Mouse (Mus musculus): ENCODE data around the gene Ift57. TPM values are rescaled to one million over a fixed set of nuclear protein-coding genes. Genes with fewer than 3 reads are reported as not detected.

Ift57 gene
- 115 TPM for polyA plus RNA-seq (2014; fragmentation: Illumina TruSeq; extraction: RNeasy Lipid Tissue Mini Kit (QIAGEN cat#74804); ENCODE audit: low read depth, low replicate concordance)

DNA sequence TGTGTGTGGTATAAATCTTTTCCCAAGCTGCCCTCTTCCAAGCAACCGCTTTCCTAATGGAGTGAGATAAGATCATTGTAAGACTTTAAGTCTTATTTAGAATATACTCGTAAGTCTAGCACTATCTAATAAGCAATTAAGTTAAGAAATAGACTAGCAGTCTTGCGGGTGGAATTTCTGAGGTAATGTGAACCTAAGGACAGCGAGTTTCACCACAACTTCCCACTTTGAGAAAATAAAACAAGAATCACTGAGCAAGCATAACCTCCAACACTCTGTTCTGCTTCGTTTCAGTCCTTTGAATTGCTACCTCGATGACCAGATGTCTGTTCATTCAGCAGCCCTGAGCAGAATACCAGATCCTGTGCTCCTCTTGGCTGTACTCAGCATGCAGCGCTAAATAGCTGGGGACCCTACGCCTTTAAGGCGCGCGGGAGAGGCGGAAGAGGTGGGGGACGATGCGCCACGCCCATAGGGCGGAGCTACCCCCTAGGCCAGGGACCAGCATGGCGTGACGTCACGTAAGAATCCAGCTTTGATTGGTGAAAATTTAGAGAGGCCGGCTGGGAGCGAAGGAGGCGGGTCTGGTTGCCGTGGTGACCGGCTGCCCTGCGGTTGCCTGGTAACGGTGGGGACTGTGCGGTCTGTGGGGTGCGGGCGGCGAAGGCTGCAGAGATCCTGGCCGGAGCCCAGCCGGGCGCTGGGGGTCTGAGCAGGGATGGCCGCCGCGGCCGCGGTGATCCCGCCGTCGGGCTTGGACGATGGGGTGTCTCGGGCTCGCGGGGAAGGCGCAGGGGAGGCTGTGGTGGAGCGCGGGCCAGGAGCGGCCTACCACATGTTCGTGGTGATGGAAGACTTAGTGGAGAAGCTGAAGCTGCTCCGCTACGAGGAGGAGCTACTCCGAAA is at the start of gene Ift57:
Gene Ift57, plus strand, starts transcription at position 614 of the 906 bp plus-strand sequence.

DNA sequence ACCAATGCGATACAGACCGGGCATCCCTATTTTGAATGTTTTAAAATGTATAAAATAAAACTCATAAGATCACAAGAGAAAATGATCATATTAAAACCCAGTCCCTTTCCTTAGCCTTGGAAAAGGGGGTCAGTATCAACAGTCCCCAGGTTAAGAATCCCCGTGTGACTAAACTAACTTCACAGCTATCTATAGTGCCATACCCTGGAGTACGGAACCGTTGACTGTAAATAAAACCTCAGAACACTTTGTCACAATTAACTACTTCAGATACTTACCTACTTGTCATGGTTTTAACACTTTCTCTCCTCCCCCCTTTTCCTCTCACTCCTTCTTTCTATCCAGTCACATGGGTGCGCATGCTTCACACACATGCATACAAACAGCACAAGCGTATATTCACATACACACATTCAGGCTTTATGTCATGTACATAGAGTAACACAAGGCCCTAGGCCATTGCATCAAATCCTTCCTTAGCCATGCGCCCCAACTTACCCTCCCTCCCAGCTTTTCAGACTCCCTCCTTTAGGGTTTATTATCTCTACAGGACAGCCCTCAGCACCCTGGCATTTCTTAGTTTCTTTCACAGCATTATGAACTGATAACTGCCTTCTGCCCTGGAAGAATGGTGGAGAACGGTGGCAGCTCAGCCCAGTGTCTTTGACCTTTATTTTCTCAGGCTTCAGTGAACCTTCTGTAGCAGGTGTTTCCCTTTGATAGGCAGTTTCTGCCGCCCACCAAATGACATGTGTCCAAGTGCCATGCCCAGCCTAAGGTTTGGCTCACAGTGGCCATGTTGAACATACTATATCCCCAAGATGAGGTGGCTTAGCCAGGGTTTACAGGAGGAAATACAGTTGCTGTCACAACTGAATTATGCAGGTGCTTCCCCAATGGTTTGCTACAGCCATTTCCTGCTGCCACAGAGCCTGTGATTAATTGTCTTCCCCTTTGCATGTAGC is 100.8 kb downstream of the Ift57 start, which contains the start of gene Cd47:
Gene Cd47, plus strand, starts transcription at position 937 of the 965 bp plus-strand sequence.

Other genes with a start within 250 kb of the Ift57 start
- gene Cd47, start 101.3 kb downstream of the Ift57 start, polyA plus RNA-seq (2014; fragmentation: Illumina TruSeq; extraction: RNeasy Lipid Tissue Mini Kit (QIAGEN cat#74804); ENCODE audit: low read depth, low replicate concordance): 19.8 TPM